Mouse (Mus musculus) MN1 (cell line): Measurements from ENCODE around the gene Tspan18.

ENCODE experiments used
- DNase-seq: peaks from one replicate; pipeline ENCODE4 v3.0.0-alpha.2; 2016; ENCODE audit warnings: low spot score

Tspan18 gene

GRCm38 (mm10) chr2:93161914-93162664 lies 172.2 kb downstream of the Tspan18 start:
- DNase-seq, result no peak

GRCm38 (mm10) chr2:93160467-93161035 lies 173.8 kb downstream of the Tspan18 start:
- no peak for DNase-seq

GRCm38 (mm10) chr2:93154486-93155032 lies 179.7 kb downstream of the Tspan18 start:
- no peak for DNase-seq

DNA sequence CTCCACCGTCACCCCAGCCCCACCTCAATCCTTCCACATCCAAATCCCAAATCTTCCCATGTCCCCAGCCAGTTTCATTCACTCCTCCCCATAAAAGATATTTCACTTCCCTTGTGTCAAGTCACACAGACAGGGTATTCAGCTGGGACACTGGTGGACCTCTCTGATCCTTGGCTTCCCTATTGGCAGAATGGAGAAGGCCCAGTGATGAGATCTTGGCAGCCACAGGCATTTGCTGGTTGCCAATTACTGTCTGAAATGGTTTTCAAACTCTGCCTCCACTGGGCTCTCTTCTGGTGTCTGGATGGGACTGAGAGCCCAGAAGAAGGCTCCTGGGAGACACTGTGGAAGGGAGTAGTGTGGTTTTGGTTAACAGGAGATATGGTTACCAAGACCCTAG lies 180.5 kb downstream of the Tspan18 start:
- no peak for DNase-seq

DNA sequence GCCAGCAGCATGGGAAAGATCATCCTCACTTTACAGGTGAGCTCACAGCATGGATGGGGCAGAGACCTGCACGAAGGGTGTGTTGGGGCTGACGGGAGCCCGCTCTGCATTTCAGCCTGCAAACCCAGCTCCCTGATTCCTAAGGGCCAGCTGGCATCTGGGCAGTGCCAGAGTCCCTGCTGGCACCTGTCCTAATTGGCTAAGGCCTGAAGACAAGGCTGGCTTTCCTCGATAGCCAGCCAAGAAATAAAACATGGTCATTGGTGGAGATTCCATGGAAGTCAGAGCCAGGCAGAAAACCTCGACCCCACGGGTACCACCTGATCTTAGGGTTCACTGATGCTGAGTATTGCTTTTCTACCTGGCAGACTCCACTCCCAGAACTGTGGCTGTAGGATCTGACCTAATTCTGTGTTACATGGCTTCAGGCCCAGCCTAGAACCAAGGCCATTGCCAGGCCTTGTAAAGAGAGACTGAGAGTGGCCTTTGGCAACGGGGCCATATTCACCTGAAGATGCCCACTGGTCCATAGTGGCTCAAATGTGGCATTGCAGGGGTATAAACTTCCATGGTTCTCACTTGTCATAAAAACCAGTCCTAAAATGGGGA lies 181.3 kb downstream of the Tspan18 start:
- peak; percentile 84 for DNase-seq

- DNase-seq, result no peak
These were observed 182.1 kb downstream of the Tspan18 start for GRCm38 (mm10) chr2:93152191-93152601.
